Mouse (Mus musculus): ENCODE data around the gene Gzmn.
"Not testable (repeated sequence)": the region's sequence is repeated elsewhere in the genome, so short reads cannot be mapped to it uniquely, and the experiment has no call there.

The Gzmn gene

GRCm38 (mm10) chr14:56174499-56174898 lies at the start of gene Gzmn:
Gene Gzmn (minus strand): TSS chr14:56174599.
- DNase-seq (ENCODE audit: low read depth in 2 of 2, low spot score in 2 of 2), result no peak

GRCm38 (mm10) chr14:56211317-56211716 lies 36.9 kb upstream of the Gzmn start, which contains the start of gene Gzmf:
Gene Gzmf (minus strand): TSS chr14:56211417.
- no peak for DNase-seq (ENCODE audit: low read depth in 2 of 2, low spot score in 2 of 2)

GRCm38 (mm10) chr14:56205613-56206012 lies 31.2 kb upstream of the Gzmn start:
- no peak for DNase-seq (ENCODE audit: low read depth in 2 of 2, low spot score in 2 of 2)

- DNase-seq (ENCODE audit: low read depth in 2 of 2, low spot score in 2 of 2), result peak in 1 of 2 experiments; percentile 45
Observed at GRCm38 (mm10) chr14:56205021-56205420, 30.6 kb upstream of the Gzmn start.

- peak; percentile 66 to 74 for DNase-seq (ENCODE audit: low read depth in 2 of 2, low spot score in 2 of 2)
Observed at GRCm38 (mm10) chr14:56203975-56204374, 29.6 kb upstream of the Gzmn start.

GRCm38 (mm10) chr14:56186946-56187345 lies 12.5 kb upstream of the Gzmn start:
- DNase-seq (ENCODE audit: low read depth in 2 of 2, low spot score in 2 of 2), result no peak

- DNase-seq (ENCODE audit: low read depth in 2 of 2, low spot score in 2 of 2), result no peak
Observed at GRCm38 (mm10) chr14:56186521-56186920, 12.1 kb upstream of the Gzmn start.

- DNase-seq (ENCODE audit: low read depth in 2 of 2, low spot score in 2 of 2), result peak; percentile 14 to 37
Observed at GRCm38 (mm10) chr14:56177651-56178050, 3.3 kb upstream of the Gzmn start.

GRCm38 (mm10) chr14:56173396-56173795 lies 1.0 kb downstream of the Gzmn start:
- no peak for DNase-seq (ENCODE audit: low read depth in 2 of 2, low spot score in 2 of 2)

GRCm38 (mm10) chr14:56172744-56173143 lies 1.7 kb downstream of the Gzmn start:
- no peak for DNase-seq (ENCODE audit: low read depth in 2 of 2, low spot score in 2 of 2)

- no peak for DNase-seq (ENCODE audit: low read depth in 2 of 2, low spot score in 2 of 2)
Observed at GRCm38 (mm10) chr14:56168009-56168408, 6.4 kb downstream of the Gzmn start.

- no peak for DNase-seq (ENCODE audit: low read depth in 2 of 2, low spot score in 2 of 2)
Observed at GRCm38 (mm10) chr14:56162109-56162508, 12.3 kb downstream of the Gzmn start.

GRCm38 (mm10) chr14:56159479-56159878 lies 14.9 kb downstream of the Gzmn start, which contains the start of gene Gzmg:
Gene Gzmg (minus strand): TSS chr14:56159579.
- DNase-seq (ENCODE audit: low read depth in 2 of 2, low spot score in 2 of 2), result not testable (repeated sequence)

- no peak for DNase-seq (ENCODE audit: low read depth in 2 of 2, low spot score in 2 of 2)
Observed at GRCm38 (mm10) chr14:56155340-56155739, 19.1 kb downstream of the Gzmn start.

- not testable (repeated sequence) for DNase-seq (ENCODE audit: low read depth in 2 of 2, low spot score in 2 of 2)
Observed at GRCm38 (mm10) chr14:56133675-56134074, 40.7 kb downstream of the Gzmn start.

- DNase-seq (ENCODE audit: low read depth in 2 of 2, low spot score in 2 of 2), result not testable (repeated sequence)
Observed at GRCm38 (mm10) chr14:56132508-56132907, 41.9 kb downstream of the Gzmn start, which contains the start of gene Gzmd. Gene Gzmd (minus strand): TSS chr14:56132608.

- DNase-seq (ENCODE audit: low read depth in 2 of 2, low spot score in 2 of 2), result no peak
Observed at GRCm38 (mm10) chr14:56128341-56128740, 46.1 kb downstream of the Gzmn start.

- no peak for DNase-seq (ENCODE audit: low read depth in 2 of 2, low spot score in 2 of 2)
Observed at GRCm38 (mm10) chr14:56123516-56123915, 50.9 kb downstream of the Gzmn start.

GRCm38 (mm10) chr14:56120525-56120924 lies 53.9 kb downstream of the Gzmn start, which contains the start of gene Gzme:
Gene Gzme (minus strand): TSS chr14:56120625.
- no peak for DNase-seq (ENCODE audit: low read depth in 2 of 2, low spot score in 2 of 2)

Data from CD8-positive naive resting alpha-beta T cell, adult 2 months (primary cell).